Mouse (Mus musculus) c-Kit-negative CD71-positive TER-119-positive erythroid progenitor cells, embryonic 14.5 days (primary cell): ENCODE data around the gene Col2a1.

Experiments
- DNase-seq: peaks from one replicate; pipeline ENCODE4 v3.0.0-alpha.2; 2013; ENCODE audit warnings: low read depth, low spot score

The Col2a1 gene

DNA sequence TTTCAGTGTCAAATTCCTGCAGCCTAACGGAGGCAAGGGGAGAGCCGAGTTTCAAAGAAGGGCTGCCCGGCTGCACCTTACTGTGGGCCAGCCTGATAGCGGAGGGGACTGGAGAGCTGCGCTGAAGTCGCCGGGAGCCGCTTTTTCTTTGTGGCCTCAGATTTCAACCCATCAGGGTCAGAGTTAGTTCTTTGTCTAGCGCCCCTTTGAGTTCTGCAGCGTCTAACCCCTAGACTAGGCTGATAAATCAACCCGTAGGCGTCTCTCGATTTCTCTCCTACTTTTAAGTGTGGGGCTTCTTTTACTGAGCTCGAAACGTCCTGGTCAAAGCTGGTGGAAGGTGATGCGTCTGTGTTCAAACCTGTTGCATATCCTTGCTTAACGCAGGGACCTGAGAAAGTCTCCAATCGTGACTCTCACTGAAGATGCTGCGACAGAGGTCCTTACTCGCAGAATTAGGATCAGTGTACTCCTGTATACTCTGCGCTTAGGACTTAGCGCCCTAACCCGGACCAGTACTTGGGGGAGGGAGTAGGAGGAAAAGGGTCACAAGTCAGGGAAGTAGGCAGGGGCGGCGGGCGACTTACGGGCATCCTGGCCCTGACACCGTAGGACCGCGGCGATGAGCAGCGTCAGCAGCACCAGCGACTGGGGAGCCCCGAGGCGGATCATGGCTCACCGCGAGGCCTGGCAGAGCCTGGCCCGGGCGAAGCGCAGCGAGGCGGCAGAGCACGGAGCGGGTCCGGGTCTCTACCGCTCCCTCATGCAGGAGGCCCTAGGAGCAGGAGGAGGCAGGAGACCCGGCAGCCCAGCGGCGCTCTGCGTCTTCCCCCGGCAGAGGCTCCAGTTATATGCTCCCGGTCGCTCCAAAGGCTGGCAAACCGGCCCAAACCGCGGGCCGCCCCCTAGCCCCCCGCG lies at the start of gene Col2a1:
Gene Col2a1 (minus strand): TSS at position 874 of the 918 bp plus-strand sequence.
- no peak for DNase-seq

DNA sequence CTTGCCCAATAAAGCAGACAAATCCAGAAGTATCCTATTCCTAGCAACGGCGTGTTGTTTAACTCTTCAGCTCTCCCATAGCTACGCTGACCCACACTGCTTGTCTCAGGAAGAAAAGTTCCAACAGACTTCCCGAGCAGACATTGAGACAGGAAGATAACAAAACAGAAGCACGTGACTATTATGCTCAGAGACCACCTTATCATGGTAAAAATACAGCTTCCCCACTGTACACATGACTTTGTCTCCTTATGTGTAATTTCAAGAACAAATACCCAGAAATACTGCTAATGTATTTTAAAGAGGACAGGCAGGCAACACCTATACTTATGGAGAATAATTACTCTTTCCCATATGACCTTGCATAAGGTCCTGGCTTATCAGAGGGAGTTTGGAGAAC lies 47.2 kb upstream of the Col2a1 start:
- DNase-seq: no peak

DNA sequence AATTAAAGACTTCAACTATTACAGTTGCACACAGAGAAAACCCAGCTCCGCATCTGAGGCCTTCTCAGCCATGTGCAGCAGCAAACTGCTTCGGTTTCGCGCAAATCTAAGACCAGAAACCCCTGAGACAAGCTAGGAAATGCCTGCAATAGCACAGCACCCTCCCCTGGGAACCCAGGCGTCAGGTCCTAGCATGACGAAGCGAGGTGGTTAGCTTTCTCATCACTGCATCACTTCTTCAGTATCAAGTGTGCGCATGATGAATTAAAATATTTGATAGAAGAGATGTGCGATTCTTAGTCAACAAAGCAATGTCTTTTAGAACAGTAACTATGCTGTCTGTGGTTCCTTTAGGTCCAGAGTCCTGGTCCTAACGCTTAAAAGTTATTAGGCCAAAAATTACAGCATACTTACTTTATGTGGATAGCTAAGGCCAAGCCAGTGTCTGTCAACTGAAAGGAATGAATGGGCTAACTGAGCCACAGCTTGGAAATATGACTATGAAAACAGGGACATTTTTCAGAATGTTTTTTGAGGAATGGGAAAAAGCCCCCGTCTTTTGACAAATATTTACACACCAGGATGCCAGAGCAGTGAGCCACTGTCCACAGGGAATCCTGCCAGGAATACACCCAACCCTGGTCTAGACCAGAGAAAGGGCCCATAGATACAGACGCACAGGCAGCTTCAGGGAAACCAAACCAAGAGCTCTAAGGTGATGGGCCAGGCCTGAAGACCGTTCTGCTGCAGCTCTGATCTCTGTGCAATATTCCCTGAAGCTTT lies 44.6 kb upstream of the Col2a1 start:
- no peak for DNase-seq

DNA sequence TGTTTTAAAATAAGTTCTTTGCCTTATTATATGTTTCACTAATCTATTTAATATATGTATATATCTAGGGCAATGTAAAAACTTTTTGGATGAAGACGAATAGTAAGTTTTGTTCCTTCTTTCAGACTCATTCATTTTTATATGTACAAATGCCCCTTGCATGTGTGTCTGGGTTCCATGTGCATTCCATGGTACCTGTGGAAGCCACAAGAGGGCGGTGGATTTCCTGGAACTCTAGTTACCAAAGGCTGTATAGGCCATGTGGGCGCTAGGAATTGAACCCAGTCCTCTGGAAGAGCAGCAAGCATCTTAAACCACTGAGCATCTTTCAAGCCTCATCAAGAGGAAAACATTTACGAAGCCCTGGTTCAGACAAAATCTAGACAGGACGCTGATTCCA lies 39.9 kb upstream of the Col2a1 start:
- no peak for DNase-seq

DNA sequence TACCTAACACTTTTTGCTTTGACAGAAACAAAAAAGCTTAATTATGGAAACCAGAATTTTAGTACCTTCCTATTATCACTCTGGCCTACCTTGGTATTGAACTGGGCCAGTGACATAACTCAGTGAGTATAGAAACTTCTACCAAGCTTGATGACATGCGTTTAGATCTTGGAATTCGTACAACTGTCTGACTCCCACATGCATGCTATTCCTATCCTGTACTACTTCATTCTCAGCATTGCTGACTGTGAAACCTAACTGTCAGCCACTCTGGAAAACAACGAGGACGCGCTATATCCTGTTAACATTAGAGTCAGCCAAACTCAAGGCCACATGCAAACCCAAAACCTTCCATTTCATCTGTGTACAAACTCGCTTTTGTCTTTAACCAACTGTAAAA lies 39.5 kb upstream of the Col2a1 start:
- no peak for DNase-seq

DNA sequence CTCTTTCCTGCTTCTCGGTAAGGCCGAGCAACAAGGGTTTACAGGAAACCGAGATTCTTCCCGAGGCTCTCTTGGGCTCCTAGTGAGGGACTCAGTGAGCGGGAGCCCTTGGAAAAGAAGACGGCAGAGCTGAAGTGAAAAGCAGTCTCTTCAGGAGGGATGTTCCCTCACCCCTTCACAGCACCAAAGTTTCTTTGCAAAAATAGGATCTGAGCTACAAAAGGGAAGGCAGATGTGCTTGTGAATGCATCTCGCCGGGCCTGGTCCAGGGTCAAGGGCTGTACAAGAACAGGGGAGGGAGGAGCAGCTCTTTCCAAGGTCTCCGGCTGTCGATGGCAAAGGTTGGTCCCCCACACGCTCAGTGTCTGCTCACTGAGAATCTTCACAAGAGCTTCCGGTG lies 38.0 kb upstream of the Col2a1 start:
- no peak for DNase-seq

DNA sequence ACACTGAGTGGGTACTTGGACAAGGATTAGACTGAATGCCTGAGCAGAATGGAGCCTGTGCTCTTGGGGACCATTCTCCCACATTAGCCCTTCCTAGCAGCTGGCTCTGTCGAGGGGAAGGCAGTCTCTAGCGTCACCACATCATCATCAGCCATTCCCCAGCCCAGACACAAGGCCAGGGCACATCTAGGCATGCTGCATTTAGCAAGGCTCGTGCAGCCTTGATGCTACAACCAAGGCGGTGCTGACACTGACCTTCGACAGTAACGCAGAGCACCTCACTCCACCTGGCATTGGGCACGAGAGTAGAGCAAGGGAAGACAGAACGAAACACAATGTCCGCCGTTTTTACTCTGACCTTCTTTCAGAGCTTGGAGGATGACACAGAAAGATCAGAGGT lies 35.2 kb upstream of the Col2a1 start:
- no peak for DNase-seq

DNA sequence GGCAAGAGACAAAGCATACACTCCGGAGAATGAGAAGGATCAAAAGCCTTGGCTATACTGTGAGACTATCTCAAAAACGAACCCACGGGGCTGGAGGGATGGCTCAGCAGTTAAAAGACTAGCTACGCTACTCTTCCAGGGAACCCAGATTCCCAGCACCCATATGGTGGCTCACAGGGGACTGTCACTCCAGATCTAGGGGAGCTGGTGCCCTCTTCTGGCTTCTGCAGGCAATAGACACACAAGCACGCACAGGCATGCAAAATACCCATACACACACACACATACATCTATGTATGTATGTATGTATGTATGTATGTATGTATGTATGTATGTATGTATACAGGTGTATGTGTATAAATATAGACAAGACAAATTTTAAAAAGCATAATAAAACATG lies 32.1 kb upstream of the Col2a1 start:
- no peak for DNase-seq

DNA sequence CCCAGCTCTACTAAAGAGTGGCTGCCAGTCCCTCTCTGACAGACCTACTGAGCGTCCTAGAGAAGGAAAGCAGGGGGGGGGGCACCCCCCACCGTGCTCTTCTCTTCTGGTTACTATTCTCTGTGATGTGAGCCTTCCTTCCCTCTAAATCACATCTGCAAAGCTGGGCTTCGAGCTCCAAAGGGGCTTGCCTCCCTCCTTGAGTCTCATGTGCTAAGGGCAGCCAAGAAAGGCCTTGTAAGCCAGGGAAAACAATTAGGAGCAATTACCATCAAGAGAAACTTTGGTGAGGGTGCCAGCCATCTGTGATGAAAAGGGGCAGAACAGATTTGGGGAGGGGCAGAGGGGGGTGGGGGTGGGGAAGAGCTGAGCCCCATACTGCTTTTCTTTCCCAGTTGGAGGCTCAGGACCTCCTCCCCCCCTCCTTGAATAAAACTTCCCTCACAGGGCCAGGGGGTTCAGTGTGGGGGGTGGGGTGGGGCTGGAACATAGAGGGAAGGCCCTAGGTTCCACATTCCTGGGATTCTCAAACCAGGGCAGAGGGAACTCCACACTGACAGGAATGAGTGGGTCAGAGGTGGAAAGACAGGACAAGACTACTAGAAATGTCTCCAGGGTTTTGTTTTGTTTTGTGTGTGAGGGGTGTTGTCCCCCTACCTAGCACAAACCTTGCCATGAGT lies 30.7 kb upstream of the Col2a1 start:
- DNase-seq: no peak

DNA sequence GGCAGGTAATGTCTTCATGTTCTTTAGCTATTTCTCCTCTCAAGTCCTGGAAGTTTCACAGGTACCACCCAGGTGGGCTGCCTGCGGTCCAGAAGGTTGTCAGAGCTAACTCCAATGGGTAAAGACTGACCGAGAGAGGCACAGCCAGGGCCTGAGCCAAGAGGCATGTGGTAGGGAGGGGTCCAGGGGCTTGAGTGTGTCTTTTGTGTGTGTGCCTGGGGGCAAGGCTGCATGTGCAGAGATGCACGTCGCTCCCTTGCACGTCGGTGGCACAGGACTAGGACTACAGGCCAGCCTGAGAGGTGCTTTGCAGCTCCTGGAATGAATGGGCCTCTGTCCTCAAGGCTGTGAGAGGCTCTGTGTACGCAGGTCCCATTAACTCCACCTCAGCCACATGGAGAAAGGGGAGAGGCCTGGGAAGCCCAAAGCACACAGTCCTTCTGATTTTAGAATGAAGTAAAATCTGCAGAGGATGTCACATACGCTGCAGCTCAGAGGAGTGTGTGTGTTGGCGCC lies 28.8 kb upstream of the Col2a1 start:
- no peak for DNase-seq

DNA sequence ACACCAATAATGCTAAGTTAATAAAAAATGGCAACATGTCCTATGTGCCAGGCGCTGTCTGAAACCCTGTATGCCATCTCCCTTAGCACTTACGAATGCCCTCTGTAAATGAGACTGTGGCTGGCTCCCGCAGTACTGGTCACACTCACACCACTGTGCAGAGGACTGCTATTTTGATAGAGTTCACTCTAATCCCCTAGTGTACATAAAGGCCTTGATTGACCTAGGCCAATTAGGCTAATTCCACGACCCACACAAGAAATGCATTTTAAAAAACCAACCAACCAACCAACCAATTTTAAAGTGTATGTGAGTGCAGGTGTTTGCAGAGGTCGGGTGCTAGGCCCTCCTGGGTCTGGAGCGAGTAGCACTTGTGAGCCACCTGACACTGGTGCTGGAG lies 25.3 kb upstream of the Col2a1 start:
- DNase-seq: no peak

DNA sequence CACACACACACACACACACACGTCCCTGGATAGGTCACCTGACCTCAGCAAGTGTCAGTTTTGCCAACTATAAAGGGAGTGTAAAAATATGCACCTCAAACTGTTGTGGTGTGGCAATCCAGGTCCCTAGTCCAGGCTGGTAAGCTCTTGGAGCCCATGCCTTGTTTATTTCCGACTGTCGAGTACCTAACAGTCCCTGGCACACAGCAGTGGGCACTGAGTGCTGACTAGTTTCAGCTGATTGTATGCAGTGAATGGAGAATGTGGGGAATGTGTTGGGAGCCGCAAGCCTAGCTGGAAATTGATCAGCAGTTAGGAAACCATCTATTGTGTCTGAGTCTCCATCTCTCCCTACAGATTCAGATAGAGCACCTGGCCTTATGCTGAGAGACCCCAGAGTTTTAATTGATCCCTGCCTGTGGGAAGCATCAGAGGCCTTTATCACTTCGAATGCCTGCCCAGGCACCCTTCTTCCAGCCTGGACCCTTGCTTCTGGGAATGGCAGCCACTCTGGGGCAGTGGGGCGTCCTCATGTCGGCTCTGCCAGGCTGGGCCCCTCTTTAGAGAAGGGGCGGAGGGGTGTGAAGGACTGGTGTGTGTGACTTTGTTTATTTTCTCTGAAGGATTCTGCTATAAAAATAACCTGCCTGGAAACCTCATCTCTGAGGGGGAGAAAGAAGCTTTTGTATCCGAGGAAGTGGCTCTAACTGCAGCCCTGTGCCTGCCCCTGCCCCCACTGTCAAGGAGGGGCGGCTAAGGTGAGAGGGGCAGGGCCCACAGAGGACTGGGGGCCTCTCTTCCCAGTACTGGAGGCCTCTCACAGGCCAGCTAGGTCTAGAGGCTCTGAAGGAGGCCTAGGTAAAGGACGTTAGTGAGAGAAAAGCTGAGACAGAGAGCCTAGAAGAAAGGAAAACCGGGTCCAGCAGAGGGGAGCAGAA lies 22.7 kb upstream of the Col2a1 start:
- no peak for DNase-seq

DNA sequence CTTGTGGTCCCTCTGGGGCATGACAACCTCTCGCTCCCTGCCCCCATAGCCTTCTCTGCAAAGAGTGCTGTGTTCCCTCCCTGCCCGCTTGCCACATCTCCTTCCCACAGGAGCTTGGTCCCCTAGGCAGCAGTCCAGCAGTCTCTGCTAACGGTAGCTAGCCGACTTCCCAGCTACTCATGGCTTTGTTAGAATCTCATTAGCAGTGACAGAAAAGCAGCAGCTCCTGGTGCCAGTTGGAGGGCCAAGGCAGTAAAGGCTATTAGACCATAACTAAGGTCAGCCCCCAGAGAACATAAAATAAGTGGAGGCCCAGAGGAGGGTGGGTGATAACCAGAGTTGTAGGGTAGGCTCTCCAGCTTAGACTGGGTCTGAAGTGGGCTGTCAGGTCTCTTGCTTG lies 21.1 kb upstream of the Col2a1 start:
- no peak for DNase-seq

DNA sequence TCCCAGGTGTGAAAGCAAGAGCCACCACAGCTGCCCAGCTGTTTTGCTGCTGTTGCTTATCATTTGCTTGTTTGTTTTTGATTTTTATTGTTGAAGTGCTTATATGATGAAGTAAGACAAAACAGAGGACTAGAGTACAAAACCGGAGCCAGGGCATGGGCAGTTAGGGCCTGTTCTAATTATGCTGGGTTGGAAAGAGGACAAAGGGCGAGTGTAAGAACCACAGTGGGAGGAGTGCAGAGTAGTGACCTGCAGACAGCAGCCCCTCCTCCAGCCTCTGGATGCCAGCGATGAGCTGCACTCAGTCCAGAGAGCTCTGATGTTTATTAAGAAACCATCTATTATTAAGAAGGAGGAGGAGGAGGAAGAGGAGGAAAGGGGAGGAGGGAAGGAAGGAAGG lies 18.6 kb upstream of the Col2a1 start:
- no peak for DNase-seq

DNA sequence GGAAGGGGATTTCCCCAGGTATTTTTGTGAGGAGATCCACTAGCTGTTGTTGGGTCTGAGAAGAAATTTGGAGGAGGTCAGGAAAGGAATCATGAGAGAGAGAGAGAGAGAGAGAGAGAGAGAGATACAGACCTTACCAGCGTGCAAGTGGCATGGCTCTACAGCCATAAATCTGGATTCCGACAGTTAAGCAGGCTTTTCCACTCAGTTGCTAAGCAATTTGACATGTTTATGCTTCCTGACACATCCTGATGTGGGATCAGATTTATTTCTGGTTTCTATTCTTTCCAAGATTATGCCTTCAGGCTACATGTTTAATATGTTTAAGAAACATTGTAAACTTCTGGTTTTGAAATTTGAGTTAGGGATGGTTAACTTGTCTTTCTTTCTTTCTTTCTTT lies 17.4 kb upstream of the Col2a1 start:
- no peak for DNase-seq

DNA sequence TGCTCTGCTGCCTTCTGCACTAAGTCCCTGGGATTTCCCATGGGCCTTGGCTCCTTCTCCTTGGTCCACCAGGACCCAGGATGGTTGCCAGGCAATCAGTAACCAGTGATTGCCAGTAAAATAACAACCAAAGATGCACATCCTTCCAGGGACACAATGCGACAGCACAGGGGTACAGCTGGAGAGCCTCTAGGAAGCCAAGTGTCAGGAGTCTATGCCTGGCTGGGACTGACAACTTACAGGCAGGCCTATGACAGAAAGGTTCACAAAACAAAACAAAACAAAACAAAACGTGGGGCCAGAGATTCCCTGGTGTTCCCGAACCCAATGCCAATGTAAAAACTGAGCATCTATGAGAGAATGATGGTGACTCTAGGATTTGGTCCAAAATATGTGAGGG lies 14.6 kb upstream of the Col2a1 start:
- no peak for DNase-seq

DNA sequence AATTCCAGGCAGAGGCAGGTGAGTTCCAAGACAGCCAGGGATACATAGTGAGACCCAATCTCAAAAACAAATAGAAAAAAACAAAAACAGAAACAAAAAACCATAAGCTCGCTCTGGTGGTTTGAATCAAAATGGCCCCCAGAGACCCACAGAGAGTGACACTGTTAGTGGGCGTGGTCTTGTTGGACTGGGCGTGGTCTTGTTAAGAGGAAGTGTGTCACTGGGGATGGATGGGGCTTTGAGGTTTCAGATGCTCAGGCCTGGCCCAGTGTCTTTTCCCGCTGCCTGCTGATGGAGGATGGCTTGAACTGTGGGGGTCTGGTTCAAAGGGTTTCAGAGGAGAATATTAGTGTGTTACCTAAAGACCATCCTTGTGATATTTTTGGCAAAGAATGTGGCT lies 13.4 kb upstream of the Col2a1 start:
- no peak for DNase-seq

DNA sequence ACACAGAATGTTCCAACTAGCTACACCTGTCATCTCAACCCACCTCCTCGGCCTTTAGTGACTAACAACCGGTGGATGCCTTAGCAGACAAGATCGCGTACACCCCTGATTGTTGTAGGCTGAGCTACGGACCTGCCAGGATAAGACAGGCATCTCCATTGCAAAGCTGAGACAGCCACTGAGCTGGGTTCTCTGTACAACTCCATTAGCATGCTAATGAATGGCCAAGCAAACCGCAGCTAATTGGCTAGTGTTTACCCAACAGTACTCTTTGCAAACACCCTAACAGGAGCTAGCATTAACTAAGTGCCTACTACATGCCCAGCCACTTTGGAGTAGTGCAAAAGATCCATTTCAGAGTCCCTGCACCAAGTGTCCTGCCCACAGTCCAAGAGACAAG lies 8.3 kb upstream of the Col2a1 start:
- no peak for DNase-seq

DNA sequence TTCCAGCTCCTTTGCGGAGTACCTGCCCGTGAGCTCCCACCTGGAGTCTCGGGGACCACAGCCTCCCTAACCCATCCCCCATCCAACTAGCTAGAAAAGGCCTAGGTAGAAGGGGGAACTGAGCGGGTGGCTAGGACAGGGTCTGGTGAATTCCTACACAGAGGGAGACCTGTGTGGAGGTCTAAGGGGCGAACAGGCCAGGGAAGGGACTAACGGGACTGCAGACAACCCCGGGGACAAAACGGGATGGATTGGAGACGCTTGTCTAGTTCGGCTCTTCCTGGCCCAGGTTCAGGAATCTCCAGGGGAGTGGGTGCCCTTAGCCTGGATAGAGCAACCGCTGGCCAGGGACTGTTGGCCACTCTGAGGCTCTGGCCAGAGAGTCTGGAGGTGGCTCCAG lies 686 bp upstream of the Col2a1 start:
- no peak for DNase-seq

DNA sequence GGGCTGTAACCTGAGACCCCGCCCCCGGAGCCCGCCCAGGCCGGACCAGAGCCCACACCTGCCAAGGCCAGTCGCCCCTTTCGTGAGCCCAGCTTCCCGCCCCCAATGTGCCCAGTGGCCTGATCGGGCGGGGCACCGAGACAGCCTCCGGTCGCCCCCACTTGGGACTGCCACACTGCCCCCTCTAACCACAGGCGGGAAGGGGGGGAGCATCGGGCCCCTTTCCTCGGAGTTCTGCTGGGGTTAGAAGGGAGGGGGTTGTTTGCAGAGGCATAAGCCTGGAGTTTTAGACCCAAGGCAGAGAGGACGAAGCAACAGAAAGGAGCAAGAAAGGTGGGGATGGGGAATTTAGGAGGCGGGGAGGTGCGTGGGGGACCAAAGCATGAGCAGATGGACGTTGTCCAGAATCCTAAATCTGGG lies 255 bp upstream of the Col2a1 start:
- no peak for DNase-seq
